Mouse (Mus musculus): ENCODE data around the gene Fam149a.

The Fam149a gene

GRCm38 (mm10) chr8:45381963-45382347 lies at the start of gene Fam149a:
Fam149a (minus strand) TSS chr8:45382291.
- DNase-seq (ENCODE audit: low spot score in 2 of 2): no peak

- DNase-seq (ENCODE audit: low spot score in 2 of 2): no peak
Measured at GRCm38 (mm10) chr8:45420151-45420550, 38.1 kb upstream of the Fam149a start.

GRCm38 (mm10) chr8:45414965-45415364 lies 32.9 kb upstream of the Fam149a start:
- peak in 1 of 2 experiments; percentile 16 for DNase-seq (ENCODE audit: low spot score in 2 of 2)

- no peak for DNase-seq (ENCODE audit: low spot score in 2 of 2)
Measured at GRCm38 (mm10) chr8:45410882-45411281, 28.8 kb upstream of the Fam149a start, which contains the start of gene Tlr3. Tlr3 (minus strand) TSS chr8:45411080.

GRCm38 (mm10) chr8:45410146-45410880 lies 28.2 kb upstream of the Fam149a start:
- DNase-seq (ENCODE audit: low spot score in 2 of 2): peak in 1 of 2 experiments; percentile 36

- no peak for DNase-seq (ENCODE audit: low spot score in 2 of 2)
Measured at GRCm38 (mm10) chr8:45409702-45410101, 27.6 kb upstream of the Fam149a start.

- DNase-seq (ENCODE audit: low spot score in 2 of 2): no peak
Measured at GRCm38 (mm10) chr8:45383250-45383649, 1.2 kb upstream of the Fam149a start.

- DNase-seq (ENCODE audit: low spot score in 2 of 2): no peak
Measured at GRCm38 (mm10) chr8:45381075-45381962, 772 bp downstream of the Fam149a start.

- DNase-seq (ENCODE audit: low spot score in 2 of 2): no peak
Measured at GRCm38 (mm10) chr8:45380598-45380997, 1.5 kb downstream of the Fam149a start.

- no peak for DNase-seq (ENCODE audit: low spot score in 2 of 2)
Measured at GRCm38 (mm10) chr8:45374071-45374470, 8.0 kb downstream of the Fam149a start.

GRCm38 (mm10) chr8:45367154-45367553 lies 14.9 kb downstream of the Fam149a start:
- DNase-seq (ENCODE audit: low spot score in 2 of 2): no peak

GRCm38 (mm10) chr8:45363220-45363619 lies 18.9 kb downstream of the Fam149a start:
- no peak for DNase-seq (ENCODE audit: low spot score in 2 of 2)

GRCm38 (mm10) chr8:45362323-45362722 lies 19.8 kb downstream of the Fam149a start:
- DNase-seq (ENCODE audit: low spot score in 2 of 2): peak in 1 of 2 experiments; percentile 38

- DNase-seq (ENCODE audit: low spot score in 2 of 2): peak in 1 of 2 experiments; percentile 12
Measured at GRCm38 (mm10) chr8:45359091-45359605, 22.9 kb downstream of the Fam149a start.

GRCm38 (mm10) chr8:45358132-45358918 lies 23.8 kb downstream of the Fam149a start:
- DNase-seq (ENCODE audit: low spot score in 2 of 2): peak in 1 of 2 experiments; percentile 55

GRCm38 (mm10) chr8:45355809-45356208 lies 26.3 kb downstream of the Fam149a start:
- DNase-seq (ENCODE audit: low spot score in 2 of 2): no peak

GRCm38 (mm10) chr8:45345031-45345430 lies 37.1 kb downstream of the Fam149a start:
- DNase-seq (ENCODE audit: low spot score in 2 of 2): peak in 1 of 2 experiments; percentile 78

GRCm38 (mm10) chr8:45344298-45344697 lies 37.8 kb downstream of the Fam149a start:
- DNase-seq (ENCODE audit: low spot score in 2 of 2): no peak

- DNase-seq (ENCODE audit: low spot score in 2 of 2): no peak
Measured at GRCm38 (mm10) chr8:45341630-45342628, 40.2 kb downstream of the Fam149a start.

GRCm38 (mm10) chr8:45333493-45333892 lies 48.6 kb downstream of the Fam149a start:
- peak in 1 of 2 experiments; percentile 11 for DNase-seq (ENCODE audit: low spot score in 2 of 2)

Measured in left cerebral cortex, adult 9 months (tissue).